Mouse (Mus musculus): ENCODE measurements around the gene Nphp4. TPM values are rescaled to one million over a fixed set of nuclear protein-coding genes. Genes with fewer than 3 reads are reported as not detected.

Gene Nphp4
- polyA plus RNA-seq, 1 experiment from 2014 or later, result 0.09 TPM

DNA sequence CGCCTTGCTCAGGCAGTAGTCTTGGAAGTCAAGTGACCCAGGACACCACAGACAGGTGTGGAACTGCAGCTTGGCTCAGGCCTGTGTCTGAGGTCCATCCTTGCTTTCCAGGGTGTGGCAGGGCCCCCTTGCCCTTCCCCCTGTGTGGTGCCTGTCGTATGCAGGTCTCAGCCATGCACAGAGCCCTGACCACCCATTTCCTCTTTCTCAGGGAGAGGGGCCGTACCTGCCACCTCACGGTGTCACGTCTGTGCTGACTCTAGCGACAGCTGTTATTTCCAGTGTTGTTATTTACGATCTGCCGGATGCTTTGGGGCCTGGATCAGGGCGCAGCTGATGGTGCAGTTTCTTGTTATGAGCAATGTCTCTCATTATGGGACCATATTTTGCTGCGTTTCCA, 42.6 kb downstream of the Nphp4 start:
- WGBS (ENCODE audit: insufficient replicate concordance), result 49% methylated on average over 10 of the region's 10 CpGs
- H3K4me2 ChIP-seq (ENCODE audit: low read depth, low read length), result no peak overlapping the region
- no peak for TF ChIP-seq CTCF (IDR thresholded peaks at IDR 0.05; ENCODE audit: low read depth)
- TF ChIP-seq EP300 (IDR thresholded peaks at IDR 0.05; ENCODE audit: low read depth), result no peak
- DNase-seq (no peak), ATAC-seq (no peak)
- H3K27ac ChIP-seq (ENCODE audit: low read depth), result no peak overlapping the region
- no peaks in the 10 kb centered on the region for H3K27me3 ChIP-seq (ENCODE audit: insufficient read depth, low read length)
- H3K4me3 ChIP-seq (ENCODE audit: low read depth, low read length), result no peak overlapping the region
- no peaks in the 10 kb centered on the region for H3K9me3 ChIP-seq (ENCODE audit: low read length)
- H3K4me1 ChIP-seq (ENCODE audit: insufficient read depth), result no peaks in the 10 kb centered on the region
- no peaks in the 10 kb centered on the region for H3K36me3 ChIP-seq (replicated peaks; ENCODE audit: insufficient read depth, low read length)
- no peak overlapping the region for H3K9ac ChIP-seq (replicated peaks)

- ATAC-seq, result no peak
- H3K4me3 ChIP-seq (ENCODE audit: low read depth, low read length), result no peak overlapping the region
- 32% methylated on average over 6 of the region's 6 CpGs for WGBS (ENCODE audit: insufficient replicate concordance)
These were observed 43.6 kb downstream of the Nphp4 start for GRCm38 (mm10) chr4:152520083-152520482.

GRCm38 (mm10) chr4:152532872-152533271, 56.4 kb downstream of the Nphp4 start:
- ATAC-seq, result no peak
- no peaks in the 10 kb centered on the region for H3K9me3 ChIP-seq (ENCODE audit: low read length)
- WGBS (ENCODE audit: insufficient replicate concordance), result 68% methylated on average over 9 of the region's 9 CpGs

More at GRCm38 (mm10) chr4:152520083-152520482, 43.6 kb downstream of the Nphp4 start:
- H3K27me3 ChIP-seq (ENCODE audit: insufficient read depth, low read length), result no peaks in the 10 kb centered on the region
- DNase-seq, result peak; percentile 36
- no peak overlapping the region for H3K4me2 ChIP-seq (ENCODE audit: low read depth, low read length)
- no peaks in the 10 kb centered on the region for H3K9me3 ChIP-seq (ENCODE audit: low read length)
- no peak overlapping the region for H3K9ac ChIP-seq (replicated peaks)
- H3K27ac ChIP-seq (ENCODE audit: low read depth), result no peak overlapping the region
- no peaks in the 10 kb centered on the region for H3K4me1 ChIP-seq (ENCODE audit: insufficient read depth)
- H3K36me3 ChIP-seq (replicated peaks; ENCODE audit: insufficient read depth, low read length), result no peaks in the 10 kb centered on the region
- no peak for TF ChIP-seq EP300 (IDR thresholded peaks at IDR 0.05; ENCODE audit: low read depth)
- TF ChIP-seq CTCF (IDR thresholded peaks at IDR 0.05; ENCODE audit: low read depth), result peak; percentile 69

GRCm38 (mm10) chr4:152539756-152540155, 63.2 kb downstream of the Nphp4 start:
- H3K36me3 ChIP-seq (replicated peaks; ENCODE audit: insufficient read depth, low read length), result no peaks in the 10 kb centered on the region
- H3K9me3 ChIP-seq (ENCODE audit: low read length), result no peaks in the 10 kb centered on the region
- H3K4me1 ChIP-seq (ENCODE audit: insufficient read depth), result no peaks in the 10 kb centered on the region
- no peak for DNase-seq
- no peak for TF ChIP-seq CTCF (IDR thresholded peaks at IDR 0.05; ENCODE audit: low read depth)
- TF ChIP-seq EP300 (IDR thresholded peaks at IDR 0.05; ENCODE audit: low read depth), result no peak
- H3K4me2 ChIP-seq (ENCODE audit: low read depth, low read length), result no peak overlapping the region
- no peak for ATAC-seq
- WGBS (ENCODE audit: insufficient replicate concordance), result 77% methylated on average over 12 of the region's 12 CpGs
- no peaks in the 10 kb centered on the region for H3K27me3 ChIP-seq (ENCODE audit: insufficient read depth, low read length)
- no peak overlapping the region for H3K9ac ChIP-seq (replicated peaks)
- H3K4me3 ChIP-seq (ENCODE audit: low read depth, low read length), result no peak overlapping the region
- no peak overlapping the region for H3K27ac ChIP-seq (ENCODE audit: low read depth)

More at GRCm38 (mm10) chr4:152532872-152533271, 56.4 kb downstream of the Nphp4 start:
- Histone ChIP-seq H3K36me3 (replicated peaks; ENCODE audit: insufficient read depth, low read length) (no peaks in the 10 kb centered on the region), H3K4me1 (ENCODE audit: insufficient read depth) (no peaks in the 10 kb centered on the region), H3K27me3 (ENCODE audit: insufficient read depth, low read length) (no peaks in the 10 kb centered on the region), H3K27ac (ENCODE audit: low read depth) (no peak overlapping the region), H3K9ac (replicated peaks) (no peak overlapping the region), H3K4me3 (ENCODE audit: low read depth, low read length) (no peak overlapping the region), H3K4me2 (ENCODE audit: low read depth, low read length) (no peak overlapping the region)
- DNase-seq, result no peak
- TF ChIP-seq CTCF (IDR thresholded peaks at IDR 0.05; ENCODE audit: low read depth) (no peak), EP300 (IDR thresholded peaks at IDR 0.05; ENCODE audit: low read depth) (no peak)

DNA sequence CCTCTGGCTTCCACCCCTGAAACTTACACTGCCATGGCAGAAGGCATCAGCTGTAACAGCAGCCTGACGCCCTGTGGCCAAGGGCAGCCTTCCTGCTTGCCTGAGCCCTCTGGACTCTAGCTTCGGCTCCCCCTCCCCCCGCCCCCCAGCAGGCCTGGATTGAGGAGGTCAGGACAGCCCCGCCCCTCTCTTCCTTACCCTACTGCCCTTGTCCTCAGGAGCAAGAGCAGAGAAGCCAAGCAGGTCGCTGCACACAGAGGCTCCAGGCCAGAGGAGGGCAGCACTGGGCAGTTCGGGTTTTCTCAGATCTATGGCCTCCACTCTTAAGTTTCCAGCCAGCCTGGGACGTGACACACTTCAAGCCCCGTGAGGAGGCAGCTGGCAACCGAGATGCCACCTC, 64.7 kb downstream of the Nphp4 start:
- DNase-seq, result no peak
- Histone ChIP-seq H3K4me3 (ENCODE audit: low read depth, low read length) (no peak overlapping the region), H3K9me3 (ENCODE audit: low read length) (no peaks in the 10 kb centered on the region), H3K4me2 (ENCODE audit: low read depth, low read length) (no peak overlapping the region), H3K4me1 (ENCODE audit: insufficient read depth) (no peaks in the 10 kb centered on the region), H3K27ac (ENCODE audit: low read depth) (no peak overlapping the region), H3K27me3 (ENCODE audit: insufficient read depth, low read length) (no peaks in the 10 kb centered on the region), H3K36me3 (replicated peaks; ENCODE audit: insufficient read depth, low read length) (no peaks in the 10 kb centered on the region), H3K9ac (replicated peaks) (no peak overlapping the region)
- 34% methylated on average over 9 of the region's 9 CpGs for WGBS (ENCODE audit: insufficient replicate concordance)
- TF ChIP-seq EP300 (IDR thresholded peaks at IDR 0.05; ENCODE audit: low read depth), result no peak
- TF ChIP-seq CTCF (IDR thresholded peaks at IDR 0.05; ENCODE audit: low read depth), result 0 out of 2 replicates have a peak, but pooled peaks have one; percentile 12
- ATAC-seq, result no peak

DNA sequence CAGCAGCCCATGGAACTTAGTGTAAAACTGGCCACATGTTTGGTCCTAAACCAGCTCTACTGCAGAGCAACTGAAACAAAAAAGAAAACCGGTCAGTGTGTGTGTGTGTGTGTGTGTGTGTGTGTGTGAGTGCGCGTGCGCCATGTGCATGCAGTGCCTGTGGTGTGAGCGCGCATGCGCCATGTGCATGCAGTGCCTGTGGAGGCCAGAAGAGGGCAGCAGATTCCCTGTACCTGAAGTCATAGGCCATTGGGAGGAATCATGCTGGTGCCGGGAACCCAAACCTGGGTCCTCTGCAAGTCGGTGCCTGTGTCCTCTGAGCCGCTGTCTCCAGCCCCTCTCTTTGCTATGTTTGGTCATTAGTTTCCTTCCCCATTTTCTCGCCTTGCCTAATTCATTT, 65.9 kb downstream of the Nphp4 start:
- ATAC-seq, result no peak
- Histone ChIP-seq H3K9me3 (ENCODE audit: low read length) (no peaks in the 10 kb centered on the region), H3K4me1 (ENCODE audit: insufficient read depth) (no peaks in the 10 kb centered on the region), H3K36me3 (replicated peaks; ENCODE audit: insufficient read depth, low read length) (no peaks in the 10 kb centered on the region), H3K4me3 (ENCODE audit: low read depth, low read length) (no peak overlapping the region), H3K9ac (replicated peaks) (no peak overlapping the region), H3K27me3 (ENCODE audit: insufficient read depth, low read length) (no peaks in the 10 kb centered on the region), H3K27ac (ENCODE audit: low read depth) (no peak overlapping the region), H3K4me2 (ENCODE audit: low read depth, low read length) (no peak overlapping the region)
- no peak for TF ChIP-seq EP300 (IDR thresholded peaks at IDR 0.05; ENCODE audit: low read depth)
- peak; percentile 35; the same call in 1 of the 2 replicates for TF ChIP-seq CTCF (IDR thresholded peaks at IDR 0.05; ENCODE audit: low read depth)
- DNase-seq, result no peak
- 84% methylated on average over 11 of the region's 11 CpGs for WGBS (ENCODE audit: insufficient replicate concordance)

- no peaks in the 10 kb centered on the region for H3K4me1 ChIP-seq (ENCODE audit: insufficient read depth)
- H3K4me2 ChIP-seq (ENCODE audit: low read depth, low read length), result no peak overlapping the region
- WGBS (ENCODE audit: insufficient replicate concordance), result 72% methylated on average over 8 of the region's 8 CpGs
- no peak overlapping the region for H3K9ac ChIP-seq (replicated peaks)
- no peaks in the 10 kb centered on the region for H3K36me3 ChIP-seq (replicated peaks; ENCODE audit: insufficient read depth, low read length)
- H3K27ac ChIP-seq (ENCODE audit: low read depth), result no peak overlapping the region
- ATAC-seq, result no peak
- no peak for DNase-seq
- H3K27me3 ChIP-seq (ENCODE audit: insufficient read depth, low read length), result no peaks in the 10 kb centered on the region
- TF ChIP-seq CTCF (IDR thresholded peaks at IDR 0.05; ENCODE audit: low read depth) (peak; percentile 32), EP300 (IDR thresholded peaks at IDR 0.05; ENCODE audit: low read depth) (no peak)
- H3K9me3 ChIP-seq (ENCODE audit: low read length), result no peaks in the 10 kb centered on the region
- no peak overlapping the region for H3K4me3 ChIP-seq (ENCODE audit: low read depth, low read length)
These were observed 70.0 kb downstream of the Nphp4 start for GRCm38 (mm10) chr4:152546481-152546880.
